Mouse (Mus musculus): ENCODE results near the gene Gm42688. TPM values are rescaled to one million over a fixed set of nuclear protein-coding genes. Genes with fewer than 3 reads are reported as not detected.

The Gm42688 gene
- 1 to 10 TPM; 2.9 to 6.5 TPM for total RNA-seq (2021)
- long read RNA-seq, experiment 1, partial matches to known transcripts = 19 of 19 reads
- long read RNA-seq, experiment 1, other reads (novel, unspliced or antisense) = 0 of 19 reads
- long read RNA-seq, experiment 2, partial matches to known transcripts = 17 of 20 reads
- long read RNA-seq, experiment 2, other reads (novel, unspliced or antisense) = 3 of 20 reads

GRCm38 (mm10) chr6:83101316-83101687 lies at the start of gene Gm42688, which contains the start of gene Ccdc142:
Gene Gm42688 (plus strand): TSS chr6:83101617.
Gene Ccdc142 (plus strand): TSS chr6:83101601.
- peak; percentile 92 for DNase-seq

- peak; percentile 44 for DNase-seq
These were observed 48.1 kb upstream of the Gm42688 start for GRCm38 (mm10) chr6:83053136-83053960.

GRCm38 (mm10) chr6:83054074-83054851 lies 47.2 kb upstream of the Gm42688 start, which contains the start of gene Aup1:
Gene Aup1 (plus strand): TSS chr6:83054521.
- DNase-seq = peak; percentile 98

- no peak for DNase-seq
These were observed 46.5 kb upstream of the Gm42688 start, which contains the start of gene Htra2 for GRCm38 (mm10) chr6:83054871-83055431. Gene Htra2 (minus strand): TSS chr6:83055273.

GRCm38 (mm10) chr6:83057790-83058189 lies 43.6 kb upstream of the Gm42688 start, which contains the start of gene Dqx1:
Gene Dqx1 (plus strand): TSS chr6:83057844.
- peak; percentile 38 for DNase-seq

- no peak for DNase-seq
These were observed 42.7 kb upstream of the Gm42688 start for GRCm38 (mm10) chr6:83058725-83059124.

- no peak for DNase-seq
These were observed 35.4 kb upstream of the Gm42688 start for GRCm38 (mm10) chr6:83065995-83066394.

- no peak for DNase-seq
These were observed 35.0 kb upstream of the Gm42688 start for GRCm38 (mm10) chr6:83066441-83066840.

- no peak for DNase-seq
These were observed 33.2 kb upstream of the Gm42688 start for GRCm38 (mm10) chr6:83068221-83068620.

GRCm38 (mm10) chr6:83068706-83069487 lies 32.5 kb upstream of the Gm42688 start:
- no peak for DNase-seq

GRCm38 (mm10) chr6:83069488-83070246 lies 31.8 kb upstream of the Gm42688 start:
- DNase-seq = no peak

GRCm38 (mm10) chr6:83070247-83070310 lies 31.3 kb upstream of the Gm42688 start, which contains the start of gene Tlx2:
Gene Tlx2 (minus strand): TSS chr6:83070293.
- DNase-seq = no peak

- DNase-seq = peak; percentile 54
These were observed 30.9 kb upstream of the Gm42688 start for GRCm38 (mm10) chr6:83070311-83071219.

GRCm38 (mm10) chr6:83071220-83071619 lies 30.2 kb upstream of the Gm42688 start:
- peak; percentile 55 for DNase-seq

- DNase-seq = no peak
These were observed 26.4 kb upstream of the Gm42688 start for GRCm38 (mm10) chr6:83074979-83075378.

GRCm38 (mm10) chr6:83077630-83078323 lies 23.6 kb upstream of the Gm42688 start, which contains the start of gene Pcgf1:
Gene Pcgf1 (plus strand): TSS chr6:83077869.
- peak; percentile 63 for DNase-seq

GRCm38 (mm10) chr6:83078324-83078858 lies 23.0 kb upstream of the Gm42688 start:
- DNase-seq = peak; percentile 99

GRCm38 (mm10) chr6:83080210-83080609 lies 21.2 kb upstream of the Gm42688 start:
- no peak for DNase-seq

- DNase-seq = peak; percentile 49
These were observed 17.9 kb upstream of the Gm42688 start for GRCm38 (mm10) chr6:83083497-83083896.

All from adrenal gland, postnatal 10 days (tissue).